Mouse (Mus musculus): ENCODE measurements around the gene Galnt9. TPM values are rescaled to one million over a fixed set of nuclear protein-coding genes. Genes with fewer than 3 reads are reported as not detected.

Galnt9 gene
- polyA plus RNA-seq, 1 experiment from 2014 or later = 0.16 TPM

GRCm38 (mm10) chr5:110589833-110590232 lies 45.7 kb downstream of the Galnt9 start:
- H3K9me3 ChIP-seq (replicated peaks) = no peaks in the 10 kb centered on the region
- WGBS (ENCODE audit: insufficient replicate concordance) = 66% methylated on average over 8 of the region's 8 CpGs
- H3K4me3 ChIP-seq (replicated peaks) = no peak overlapping the region
- no peak overlapping the region for H3K27ac ChIP-seq (replicated peaks)
- H3K27me3 ChIP-seq = 0 out of 2 replicates have a peak, but pooled peaks cover 7% of the 10 kb centered on the region
- H3K4me2 ChIP-seq = no peak overlapping the region
- ATAC-seq (ENCODE audit: insufficient read depth) = no peak
- no peak overlapping the region for H3K9ac ChIP-seq
- no peaks in the 10 kb centered on the region for H3K4me1 ChIP-seq (replicated peaks)
- H3K36me3 ChIP-seq (replicated peaks) = no peaks in the 10 kb centered on the region

GRCm38 (mm10) chr5:110594465-110594864 lies 50.3 kb downstream of the Galnt9 start:
- H3K4me2 ChIP-seq = no peak overlapping the region
- no peaks in the 10 kb centered on the region for H3K9me3 ChIP-seq (replicated peaks)
- WGBS (ENCODE audit: insufficient replicate concordance) = 64% methylated on average over 8 of the region's 8 CpGs
- peaks cover 12% of the 10 kb centered on the region; the same call in 1 of the 2 replicates for H3K27me3 ChIP-seq
- H3K9ac ChIP-seq = no peak overlapping the region
- no peak overlapping the region for H3K4me3 ChIP-seq (replicated peaks)
- H3K27ac ChIP-seq (replicated peaks) = no peak overlapping the region
- H3K36me3 ChIP-seq (replicated peaks) = no peaks in the 10 kb centered on the region
- H3K4me1 ChIP-seq (replicated peaks) = no peaks in the 10 kb centered on the region
- no peak for ATAC-seq (ENCODE audit: insufficient read depth)

GRCm38 (mm10) chr5:110595341-110595740 lies 51.2 kb downstream of the Galnt9 start:
- Histone ChIP-seq H3K36me3 (replicated peaks) (no peaks in the 10 kb centered on the region), H3K4me3 (replicated peaks) (no peak overlapping the region), H3K27ac (replicated peaks) (no peak overlapping the region), H3K4me1 (replicated peaks) (no peaks in the 10 kb centered on the region), H3K9ac (no peak overlapping the region), H3K27me3 (peaks cover 9% of the 10 kb centered on the region; the same call in 1 of the 2 replicates), H3K9me3 (replicated peaks) (no peaks in the 10 kb centered on the region), H3K4me2 (no peak overlapping the region)
- ATAC-seq (ENCODE audit: insufficient read depth) = no peak
- 65% methylated on average over 10 of the region's 10 CpGs for WGBS (ENCODE audit: insufficient replicate concordance)

GRCm38 (mm10) chr5:110596086-110596780 lies 52.1 kb downstream of the Galnt9 start:
- no peaks in the 10 kb centered on the region for H3K4me1 ChIP-seq (replicated peaks)
- H3K9ac ChIP-seq = no peak overlapping the region
- 72% methylated on average over 15 of the region's 15 CpGs for WGBS (ENCODE audit: insufficient replicate concordance)
- H3K36me3 ChIP-seq (replicated peaks) = no peaks in the 10 kb centered on the region
- H3K4me2 ChIP-seq = no peak overlapping the region
- no peak overlapping the region for H3K4me3 ChIP-seq (replicated peaks)
- peaks cover 9% of the 10 kb centered on the region for H3K27me3 ChIP-seq
- no peaks in the 10 kb centered on the region for H3K9me3 ChIP-seq (replicated peaks)
- H3K27ac ChIP-seq (replicated peaks) = no peak overlapping the region
- no peak for ATAC-seq (ENCODE audit: insufficient read depth)

- WGBS (ENCODE audit: insufficient replicate concordance) = 18% methylated on average over 2 of the region's 2 CpGs
Observed at GRCm38 (mm10) chr5:110597502-110597901, 53.3 kb downstream of the Galnt9 start.

GRCm38 (mm10) chr5:110598298-110599095 lies 54.3 kb downstream of the Galnt9 start:
- no peaks in the 10 kb centered on the region for H3K36me3 ChIP-seq (replicated peaks)
- H3K9ac ChIP-seq = no peak overlapping the region
- 0 out of 2 replicates have a peak, but pooled peaks cover 5% of the 10 kb centered on the region for H3K4me1 ChIP-seq (replicated peaks)
- H3K27me3 ChIP-seq = peaks cover 5% of the 10 kb centered on the region
- H3K27ac ChIP-seq (replicated peaks) = no peak overlapping the region
- 23% methylated on average over 12 of the region's 12 CpGs for WGBS (ENCODE audit: insufficient replicate concordance)
- no peak overlapping the region for H3K4me2 ChIP-seq
- no peaks in the 10 kb centered on the region for H3K9me3 ChIP-seq (replicated peaks)
- H3K4me3 ChIP-seq (replicated peaks) = no peak overlapping the region
- ATAC-seq (ENCODE audit: insufficient read depth) = no peak

More at GRCm38 (mm10) chr5:110597502-110597901, 53.3 kb downstream of the Galnt9 start:
- H3K9ac ChIP-seq = no peak overlapping the region
- peaks cover 9% of the 10 kb centered on the region for H3K27me3 ChIP-seq
- H3K36me3 ChIP-seq (replicated peaks) = no peaks in the 10 kb centered on the region
- no peaks in the 10 kb centered on the region for H3K9me3 ChIP-seq (replicated peaks)
- 0 out of 2 replicates have a peak, but pooled peaks cover under 1% of the 10 kb centered on the region for H3K4me1 ChIP-seq (replicated peaks)
- H3K4me2 ChIP-seq = no peak overlapping the region
- no peak for ATAC-seq (ENCODE audit: insufficient read depth)
- H3K4me3 ChIP-seq (replicated peaks) = no peak overlapping the region
- H3K27ac ChIP-seq (replicated peaks) = no peak overlapping the region

- no peak overlapping the region for H3K9ac ChIP-seq
- H3K36me3 ChIP-seq (replicated peaks) = no peaks in the 10 kb centered on the region
- ATAC-seq (ENCODE audit: insufficient read depth) = peak; percentile 63
- H3K4me1 ChIP-seq (replicated peaks) = 0 out of 2 replicates have a peak, but pooled peaks cover 5% of the 10 kb centered on the region
- no peaks in the 10 kb centered on the region; the same call in none of the 2 replicates for H3K27me3 ChIP-seq
- 39% methylated on average over 7 of the region's 7 CpGs for WGBS (ENCODE audit: insufficient replicate concordance)
- H3K9me3 ChIP-seq (replicated peaks) = no peaks in the 10 kb centered on the region
- H3K4me2 ChIP-seq = no peak overlapping the region
- no peak overlapping the region for H3K27ac ChIP-seq (replicated peaks)
- no peak overlapping the region for H3K4me3 ChIP-seq (replicated peaks)
Observed at GRCm38 (mm10) chr5:110603016-110603685, 59.0 kb downstream of the Galnt9 start.

GRCm38 (mm10) chr5:110604311-110604710 lies 60.2 kb downstream of the Galnt9 start:
- Histone ChIP-seq H3K9ac (no peak overlapping the region), H3K36me3 (replicated peaks) (no peaks in the 10 kb centered on the region), H3K4me1 (replicated peaks) (0 out of 2 replicates have a peak, but pooled peaks cover 5% of the 10 kb centered on the region), H3K27me3 (no peaks in the 10 kb centered on the region; the same call in none of the 2 replicates), H3K27ac (replicated peaks) (no peak overlapping the region), H3K4me3 (replicated peaks) (no peak overlapping the region), H3K4me2 (no peak overlapping the region), H3K9me3 (replicated peaks) (no peaks in the 10 kb centered on the region)
- WGBS (ENCODE audit: insufficient replicate concordance) = 59% methylated on average over 2 of the region's 2 CpGs
- no peak for ATAC-seq (ENCODE audit: insufficient read depth)

GRCm38 (mm10) chr5:110605531-110606221 lies 61.5 kb downstream of the Galnt9 start:
- ATAC-seq (ENCODE audit: insufficient read depth) = no peak
- Histone ChIP-seq H3K9ac (no peak overlapping the region), H3K27ac (replicated peaks) (no peak overlapping the region), H3K27me3 (no peaks in the 10 kb centered on the region; the same call in 1 of the 2 replicates), H3K4me2 (no peak overlapping the region), H3K36me3 (replicated peaks) (no peaks in the 10 kb centered on the region), H3K4me1 (replicated peaks) (0 out of 2 replicates have a peak, but pooled peaks cover 5% of the 10 kb centered on the region), H3K4me3 (replicated peaks) (no peak overlapping the region), H3K9me3 (replicated peaks) (no peaks in the 10 kb centered on the region)
- 24% methylated on average over 5 of the region's 5 CpGs for WGBS (ENCODE audit: insufficient replicate concordance)

- no peak overlapping the region for H3K4me2 ChIP-seq
- H3K9me3 ChIP-seq (replicated peaks) = no peaks in the 10 kb centered on the region
- no peaks in the 10 kb centered on the region for H3K27me3 ChIP-seq
- 0 out of 2 replicates have a peak, but pooled peaks cover 2% of the 10 kb centered on the region for H3K4me1 ChIP-seq (replicated peaks)
- H3K27ac ChIP-seq (replicated peaks) = no peak overlapping the region
- H3K36me3 ChIP-seq (replicated peaks) = no peaks in the 10 kb centered on the region
- no peak overlapping the region for H3K4me3 ChIP-seq (replicated peaks)
- H3K9ac ChIP-seq = no peak overlapping the region
- ATAC-seq (ENCODE audit: insufficient read depth) = no peak
- 56% methylated on average over 3 of the region's 3 CpGs for WGBS (ENCODE audit: insufficient replicate concordance)
Observed at GRCm38 (mm10) chr5:110607767-110608166, 63.6 kb downstream of the Galnt9 start.
